Mouse (Mus musculus): ENCODE data around the gene Gm45716. TPM values are rescaled to one million over a fixed set of nuclear protein-coding genes. Genes with fewer than 3 reads are reported as not detected.
"Not testable (repeated sequence)": the region's sequence is repeated elsewhere in the genome, so short reads cannot be mapped to it uniquely, and the experiment has no call there.

Gene Gm45716
- polyA plus RNA-seq, 1 experiment from 2014 or later = 3.7 TPM

DNA sequence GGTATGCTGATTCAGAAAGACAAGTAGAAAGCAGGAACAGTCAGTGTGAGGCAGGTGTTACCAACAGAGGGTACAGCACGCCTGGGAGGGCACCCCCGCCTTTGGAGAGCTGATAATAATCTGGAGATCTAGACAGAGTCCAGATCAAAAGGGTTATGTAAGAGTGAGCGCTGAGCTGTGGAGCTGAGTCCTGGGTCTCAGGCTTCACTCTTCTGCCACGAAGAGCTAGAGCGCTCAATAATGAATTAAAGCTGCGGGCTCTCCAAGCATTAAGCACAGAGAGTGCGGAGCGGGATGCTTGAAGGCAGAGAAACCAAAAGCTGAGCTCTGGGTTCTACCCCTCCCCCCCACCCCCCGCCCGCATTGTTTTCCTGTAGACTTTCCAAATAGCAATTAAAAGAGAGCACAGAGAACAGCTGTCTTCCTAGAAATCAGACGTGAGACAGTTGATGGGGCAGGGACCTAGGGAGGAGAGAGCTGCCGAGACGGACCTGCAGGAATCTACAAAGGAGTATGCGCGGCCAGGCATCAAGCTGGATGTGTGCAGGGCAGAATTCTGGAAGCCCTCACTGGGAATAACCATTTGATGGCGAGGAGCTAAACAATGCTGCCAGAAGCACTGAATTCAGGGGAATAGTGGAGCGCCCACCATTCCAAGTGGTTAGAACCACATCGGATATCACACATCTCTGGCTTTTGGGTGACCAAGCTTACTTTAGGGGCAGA, 82.1 kb downstream of the Gm45716 start:
- Histone ChIP-seq H3K27ac (replicated peaks) (no peak overlapping the region), H3K9me3 (replicated peaks) (no peaks in the 10 kb centered on the region), H3K36me3 (replicated peaks) (no peaks in the 10 kb centered on the region), H3K4me1 (replicated peaks) (no peaks in the 10 kb centered on the region), H3K4me2 (no peak overlapping the region), H3K9ac (no peak overlapping the region), H3K4me3 (replicated peaks) (no peak overlapping the region), H3K27me3 (no peaks in the 10 kb centered on the region)
- no peak for ATAC-seq (ENCODE audit: insufficient read depth)
- 71% methylated on average over 18 of the region's 18 CpGs for WGBS (ENCODE audit: insufficient replicate concordance)

DNA sequence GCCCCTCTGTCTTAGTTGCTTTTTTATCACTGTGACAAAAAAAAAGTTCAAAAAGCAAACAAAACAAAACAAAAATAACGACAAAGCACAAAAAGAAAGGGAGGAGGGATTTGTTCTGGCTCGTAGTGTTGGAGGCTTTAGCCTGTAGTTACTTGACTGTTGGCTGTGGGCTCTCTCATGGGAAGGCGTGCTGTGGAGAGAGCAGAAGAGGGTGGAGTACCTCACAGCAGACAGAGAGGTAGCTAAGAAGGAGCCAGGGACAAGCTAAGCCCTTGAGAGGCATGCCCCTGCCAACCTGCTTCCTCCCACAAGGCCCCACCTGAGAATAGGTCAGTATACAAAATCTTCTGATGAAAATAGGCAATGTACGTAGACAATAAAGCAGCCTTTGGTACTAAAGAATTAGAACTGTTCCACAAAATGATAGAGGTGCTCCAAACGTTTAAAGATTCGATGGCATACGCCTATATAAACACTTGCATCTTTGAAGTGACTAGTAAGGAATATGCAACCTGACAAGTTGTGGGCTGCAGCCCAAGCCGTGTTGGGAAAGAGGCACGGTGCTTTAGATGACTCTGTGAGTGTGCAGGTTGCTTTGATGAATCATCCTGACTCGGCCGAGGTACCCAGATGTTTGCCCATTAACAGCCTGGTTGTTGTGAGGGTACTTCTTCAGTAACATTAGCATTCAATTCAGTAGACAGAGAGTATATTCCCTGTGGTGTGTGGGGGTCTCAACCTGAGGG, 82.8 kb downstream of the Gm45716 start:
- H3K9me3 ChIP-seq (replicated peaks) = no peaks in the 10 kb centered on the region
- 73% methylated on average over 11 of the region's 11 CpGs for WGBS (ENCODE audit: insufficient replicate concordance)
- no peaks in the 10 kb centered on the region for H3K4me1 ChIP-seq (replicated peaks)
- no peak for ATAC-seq (ENCODE audit: insufficient read depth)
- no peaks in the 10 kb centered on the region for H3K36me3 ChIP-seq (replicated peaks)
- no peak overlapping the region for H3K4me3 ChIP-seq (replicated peaks)
- no peaks in the 10 kb centered on the region for H3K27me3 ChIP-seq
- H3K27ac ChIP-seq (replicated peaks) = no peak overlapping the region
- no peak overlapping the region for H3K4me2 ChIP-seq
- H3K9ac ChIP-seq = no peak overlapping the region

DNA sequence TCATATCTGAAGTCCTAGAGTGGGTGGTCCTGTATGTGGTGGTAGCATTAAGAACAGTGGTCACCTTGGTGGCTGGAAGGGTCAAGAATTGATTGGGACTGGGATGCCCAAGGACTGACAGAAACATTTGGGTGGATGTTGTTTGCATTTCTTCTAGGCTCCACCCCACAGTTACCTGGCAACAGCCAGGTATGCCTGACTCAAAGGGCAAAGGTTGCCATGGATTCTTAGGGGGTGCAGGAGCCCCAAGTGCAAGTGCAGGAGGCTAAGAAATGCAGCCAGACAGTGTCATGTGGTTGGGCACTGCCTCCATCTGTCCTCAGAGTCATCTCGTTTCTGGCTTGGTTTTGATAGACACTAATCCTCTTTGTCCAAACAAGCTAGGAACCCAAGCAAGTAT, 86.7 kb downstream of the Gm45716 start:
- H3K36me3 ChIP-seq (replicated peaks) = 0 out of 2 replicates have a peak, but pooled peaks cover 3% of the 10 kb centered on the region
- no peak overlapping the region for H3K9ac ChIP-seq
- H3K4me1 ChIP-seq (replicated peaks) = no peaks in the 10 kb centered on the region
- ATAC-seq (ENCODE audit: insufficient read depth) = no peak
- no peak overlapping the region for H3K27ac ChIP-seq (replicated peaks)
- H3K4me3 ChIP-seq (replicated peaks) = no peak overlapping the region
- no peaks in the 10 kb centered on the region for H3K27me3 ChIP-seq
- H3K4me2 ChIP-seq = no peak overlapping the region
- 55% methylated on average over 1 of the region's 1 CpGs for WGBS (ENCODE audit: insufficient replicate concordance)
- H3K9me3 ChIP-seq (replicated peaks) = no peaks in the 10 kb centered on the region

DNA sequence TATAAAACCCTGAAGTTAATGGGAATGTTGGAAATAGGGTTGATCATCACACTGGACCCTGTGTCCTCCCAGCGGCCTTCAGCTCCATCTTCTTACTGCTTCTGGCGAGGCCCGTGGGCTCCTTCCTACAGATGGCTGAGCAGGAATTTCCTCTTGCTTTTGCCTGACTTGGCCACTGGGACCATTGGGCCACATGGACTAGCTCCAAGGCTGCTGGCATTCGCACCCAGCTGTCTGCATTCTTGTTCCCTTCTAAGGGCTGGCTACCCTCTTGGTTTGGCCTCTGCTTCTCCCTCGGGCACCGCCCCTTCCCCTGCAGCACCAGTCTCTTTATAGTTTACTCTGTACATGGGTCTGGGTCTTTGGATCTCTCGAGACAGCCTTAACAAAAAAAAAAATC, 88.2 kb downstream of the Gm45716 start:
- Histone ChIP-seq H3K4me1 (replicated peaks) (no peaks in the 10 kb centered on the region), H3K36me3 (replicated peaks) (0 out of 2 replicates have a peak, but pooled peaks cover 3% of the 10 kb centered on the region), H3K27ac (replicated peaks) (no peak overlapping the region), H3K9me3 (replicated peaks) (no peaks in the 10 kb centered on the region), H3K27me3 (no peaks in the 10 kb centered on the region), H3K4me2 (no peak overlapping the region), H3K4me3 (replicated peaks) (no peak overlapping the region), H3K9ac (no peak overlapping the region)
- 70% methylated on average over 7 of the region's 7 CpGs for WGBS (ENCODE audit: insufficient replicate concordance)
- no peak for ATAC-seq (ENCODE audit: insufficient read depth)

DNA sequence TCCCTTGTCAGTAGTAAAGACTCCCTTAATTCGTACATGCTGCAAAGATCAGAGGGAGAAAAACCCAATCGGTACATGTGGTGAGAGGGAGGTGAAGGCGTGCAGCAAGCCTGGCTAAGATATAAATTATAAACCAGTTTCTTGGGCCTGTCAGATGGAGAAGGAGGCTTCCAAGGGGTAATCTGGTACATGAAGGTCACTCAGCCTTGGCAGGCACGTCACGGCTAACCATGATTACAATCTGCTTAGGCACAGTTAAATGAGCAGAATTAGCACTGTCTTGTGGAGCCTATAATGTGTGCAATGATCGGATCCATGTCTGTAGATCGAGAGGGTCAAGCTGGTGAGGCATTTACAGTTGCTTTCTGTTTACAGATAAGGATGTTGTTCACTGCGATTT, 88.7 kb downstream of the Gm45716 start:
- no peak overlapping the region for H3K4me3 ChIP-seq (replicated peaks)
- H3K27ac ChIP-seq (replicated peaks) = no peak overlapping the region
- H3K9me3 ChIP-seq (replicated peaks) = no peaks in the 10 kb centered on the region
- no peak overlapping the region for H3K4me2 ChIP-seq
- no peak for ATAC-seq (ENCODE audit: insufficient read depth)
- H3K27me3 ChIP-seq = no peaks in the 10 kb centered on the region
- no peak overlapping the region for H3K9ac ChIP-seq
- WGBS (ENCODE audit: insufficient replicate concordance) = 63% methylated on average over 8 of the region's 8 CpGs
- no peaks in the 10 kb centered on the region for H3K4me1 ChIP-seq (replicated peaks)
- H3K36me3 ChIP-seq (replicated peaks) = 0 out of 2 replicates have a peak, but pooled peaks cover 3% of the 10 kb centered on the region

DNA sequence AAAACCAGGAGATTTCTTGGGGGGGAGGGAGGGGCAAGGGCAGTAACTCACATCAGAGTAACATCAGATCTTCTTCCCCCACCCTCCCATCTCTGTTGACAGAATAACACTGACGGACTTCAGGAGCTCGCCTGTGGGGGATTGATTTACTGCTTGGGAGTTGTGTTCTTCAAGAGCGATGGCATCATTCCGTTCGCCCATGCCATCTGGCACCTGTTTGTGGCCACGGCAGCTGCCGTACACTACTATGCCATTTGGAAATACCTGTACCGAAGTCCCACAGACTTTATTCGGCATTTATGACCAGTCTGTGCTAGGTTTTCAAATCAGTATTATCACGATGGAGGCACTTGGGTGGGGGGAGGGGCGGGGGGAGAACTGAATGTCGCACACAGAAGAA, 89.1 kb downstream of the Gm45716 start:
- 77% methylated on average over 12 of the region's 12 CpGs for WGBS (ENCODE audit: insufficient replicate concordance)
- no peak overlapping the region for H3K9ac ChIP-seq
- no peaks in the 10 kb centered on the region for H3K4me1 ChIP-seq (replicated peaks)
- H3K27me3 ChIP-seq = no peaks in the 10 kb centered on the region
- ATAC-seq (ENCODE audit: insufficient read depth) = no peak
- no peak overlapping the region for H3K4me3 ChIP-seq (replicated peaks)
- no peak overlapping the region for H3K27ac ChIP-seq (replicated peaks)
- no peak overlapping the region for H3K4me2 ChIP-seq
- no peaks in the 10 kb centered on the region for H3K9me3 ChIP-seq (replicated peaks)
- 0 out of 2 replicates have a peak, but pooled peaks cover 3% of the 10 kb centered on the region for H3K36me3 ChIP-seq (replicated peaks)

GRCm38 (mm10) chr11:90280069-90280468, 92.6 kb downstream of the Gm45716 start:
- 44% methylated on average over 5 of the region's 5 CpGs for WGBS (ENCODE audit: insufficient replicate concordance)
- ATAC-seq (ENCODE audit: insufficient read depth) = no peak
- no peak overlapping the region for H3K4me3 ChIP-seq (replicated peaks)
- H3K27ac ChIP-seq (replicated peaks) = no peak overlapping the region
- H3K36me3 ChIP-seq (replicated peaks) = 0 out of 2 replicates have a peak, but pooled peaks cover 3% of the 10 kb centered on the region
- no peaks in the 10 kb centered on the region for H3K9me3 ChIP-seq (replicated peaks)
- H3K27me3 ChIP-seq = no peaks in the 10 kb centered on the region
- no peak overlapping the region for H3K4me2 ChIP-seq
- no peaks in the 10 kb centered on the region for H3K4me1 ChIP-seq (replicated peaks)
- no peak overlapping the region for H3K9ac ChIP-seq

DNA sequence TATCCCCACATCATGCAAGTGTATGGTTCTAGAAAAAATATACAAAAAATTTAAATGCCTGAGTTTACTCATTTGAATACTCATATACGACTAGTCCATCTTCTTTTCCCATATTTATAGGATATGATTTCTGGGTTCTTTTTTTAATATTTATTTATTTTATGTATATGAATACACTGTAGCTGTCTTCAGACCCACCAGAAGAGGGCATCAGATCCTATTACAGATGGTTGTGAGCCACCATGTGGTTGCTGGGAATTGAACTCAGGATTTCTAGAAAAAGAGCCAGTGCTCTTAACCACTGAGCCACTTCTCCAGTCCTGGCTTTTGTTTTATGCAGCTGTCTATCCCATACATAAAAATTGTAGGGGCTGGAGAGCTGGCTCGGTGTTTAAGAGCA, 94.5 kb downstream of the Gm45716 start:
- not testable (repeated sequence) for H3K36me3 ChIP-seq (replicated peaks); H3K4me3 ChIP-seq (replicated peaks); H3K4me1 ChIP-seq (replicated peaks); H3K9me3 ChIP-seq (replicated peaks); H3K9ac ChIP-seq; H3K4me2 ChIP-seq; ATAC-seq (ENCODE audit: insufficient read depth); H3K27me3 ChIP-seq; H3K27ac ChIP-seq (replicated peaks)
- WGBS (ENCODE audit: insufficient replicate concordance) = 57% methylated on average over 2 of the region's 2 CpGs

DNA sequence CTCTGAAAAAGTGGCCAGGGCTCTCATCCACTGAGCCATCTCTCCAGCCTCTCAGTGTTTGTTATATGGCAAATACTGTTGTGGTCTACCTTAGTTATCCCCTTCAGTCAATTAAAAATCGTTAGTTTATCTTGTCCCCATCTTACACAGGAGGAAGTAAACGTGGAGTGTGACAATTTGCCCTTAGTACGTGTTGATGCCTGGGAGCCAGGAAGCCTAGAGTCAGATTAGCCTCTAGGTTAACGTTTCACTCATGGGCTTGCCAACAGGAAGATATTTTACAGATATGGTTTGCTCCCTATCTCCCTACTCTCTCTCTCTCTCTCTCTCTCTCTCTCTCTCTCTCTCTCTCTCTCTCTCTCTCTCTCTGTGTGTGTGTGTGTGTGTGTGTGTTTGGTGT, 95.7 kb downstream of the Gm45716 start:
- WGBS (ENCODE audit: insufficient replicate concordance) = 9% methylated on average over 4 of the region's 4 CpGs
- Histone ChIP-seq H3K36me3 (replicated peaks) (no peaks in the 10 kb centered on the region), H3K9ac (no peak overlapping the region), H3K4me2 (no peak overlapping the region), H3K27me3 (no peaks in the 10 kb centered on the region), H3K4me1 (replicated peaks) (no peaks in the 10 kb centered on the region), H3K4me3 (replicated peaks) (no peak overlapping the region), H3K27ac (replicated peaks) (no peak overlapping the region), H3K9me3 (replicated peaks) (no peaks in the 10 kb centered on the region)
- ATAC-seq (ENCODE audit: insufficient read depth) = no peak

DNA sequence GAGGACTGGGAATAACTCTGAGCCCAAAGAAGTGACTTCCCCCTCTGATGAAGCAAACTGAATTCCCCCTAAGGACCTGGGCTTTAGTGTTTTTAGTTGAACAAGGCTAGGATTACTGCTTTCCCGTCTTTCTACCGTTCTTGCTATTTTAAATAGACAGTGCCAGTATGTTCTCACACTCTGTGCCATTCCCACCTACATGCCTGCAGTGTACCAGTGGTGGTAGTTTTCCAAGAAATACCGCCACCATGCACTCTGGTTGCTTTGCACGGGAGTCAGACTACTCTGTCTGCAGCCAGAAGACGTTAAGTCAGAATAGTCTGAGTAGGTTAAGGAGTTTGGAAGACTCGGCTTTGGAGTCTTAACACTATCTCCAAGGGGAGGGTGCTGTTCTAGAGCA, 96.1 kb downstream of the Gm45716 start:
- H3K36me3 ChIP-seq (replicated peaks) = no peaks in the 10 kb centered on the region
- H3K4me3 ChIP-seq (replicated peaks) = no peak overlapping the region
- no peak overlapping the region for H3K4me2 ChIP-seq
- WGBS (ENCODE audit: insufficient replicate concordance) = 58% methylated on average over 6 of the region's 6 CpGs
- no peak overlapping the region for H3K9ac ChIP-seq
- ATAC-seq (ENCODE audit: insufficient read depth) = no peak
- H3K4me1 ChIP-seq (replicated peaks) = no peaks in the 10 kb centered on the region
- H3K9me3 ChIP-seq (replicated peaks) = no peaks in the 10 kb centered on the region
- H3K27me3 ChIP-seq = no peaks in the 10 kb centered on the region
- H3K27ac ChIP-seq (replicated peaks) = no peak overlapping the region

- no peaks in the 10 kb centered on the region for H3K36me3 ChIP-seq (replicated peaks)
- no peak overlapping the region for H3K9ac ChIP-seq
- no peaks in the 10 kb centered on the region for H3K27me3 ChIP-seq
- H3K4me2 ChIP-seq = no peak overlapping the region
- no peak overlapping the region for H3K4me3 ChIP-seq (replicated peaks)
- ATAC-seq (ENCODE audit: insufficient read depth) = no peak
- H3K9me3 ChIP-seq (replicated peaks) = no peaks in the 10 kb centered on the region
- WGBS (ENCODE audit: insufficient replicate concordance) = 15% methylated on average over 2 of the region's 2 CpGs
- no peaks in the 10 kb centered on the region for H3K4me1 ChIP-seq (replicated peaks)
- no peak overlapping the region for H3K27ac ChIP-seq (replicated peaks)
Observed at GRCm38 (mm10) chr11:90284079-90284478, 96.6 kb downstream of the Gm45716 start.

All from liver, embryonic 15.5 days (tissue).